Mouse (Mus musculus): ENCODE measurements around the gene Anxa9.
A peak's percentile ranks its signal among the peaks of the same experiment; 100 is the strongest.
"Not testable (repeated sequence)": the region's sequence is repeated elsewhere in the genome, so short reads cannot be mapped to it uniquely, and the experiment has no call there.

The Anxa9 gene

DNA sequence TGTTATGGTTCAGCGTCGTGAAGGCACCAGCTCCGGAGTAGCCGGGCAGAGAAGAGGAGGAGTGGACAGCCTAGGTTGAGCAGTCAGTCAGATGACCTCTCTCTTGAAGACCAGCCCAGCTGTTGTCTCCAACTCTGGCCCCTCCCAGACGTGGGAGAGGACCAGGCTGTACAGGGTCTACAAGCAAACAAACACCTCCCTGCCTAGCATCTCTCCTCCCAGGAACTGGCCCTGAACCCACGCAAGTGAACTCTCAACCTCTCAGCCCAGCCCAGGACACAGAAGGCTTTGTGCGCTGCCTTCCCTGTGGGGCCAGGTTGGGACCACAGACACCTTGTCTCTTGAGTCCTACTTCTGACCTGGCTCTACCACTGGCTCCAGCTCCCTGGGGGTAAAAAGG is at the start of gene Anxa9:
Anxa9 (minus strand) TSS at position 77 of the 400 bp plus-strand sequence.
- DNase-seq (ENCODE audit: low read depth, low spot score) = no peak

DNA sequence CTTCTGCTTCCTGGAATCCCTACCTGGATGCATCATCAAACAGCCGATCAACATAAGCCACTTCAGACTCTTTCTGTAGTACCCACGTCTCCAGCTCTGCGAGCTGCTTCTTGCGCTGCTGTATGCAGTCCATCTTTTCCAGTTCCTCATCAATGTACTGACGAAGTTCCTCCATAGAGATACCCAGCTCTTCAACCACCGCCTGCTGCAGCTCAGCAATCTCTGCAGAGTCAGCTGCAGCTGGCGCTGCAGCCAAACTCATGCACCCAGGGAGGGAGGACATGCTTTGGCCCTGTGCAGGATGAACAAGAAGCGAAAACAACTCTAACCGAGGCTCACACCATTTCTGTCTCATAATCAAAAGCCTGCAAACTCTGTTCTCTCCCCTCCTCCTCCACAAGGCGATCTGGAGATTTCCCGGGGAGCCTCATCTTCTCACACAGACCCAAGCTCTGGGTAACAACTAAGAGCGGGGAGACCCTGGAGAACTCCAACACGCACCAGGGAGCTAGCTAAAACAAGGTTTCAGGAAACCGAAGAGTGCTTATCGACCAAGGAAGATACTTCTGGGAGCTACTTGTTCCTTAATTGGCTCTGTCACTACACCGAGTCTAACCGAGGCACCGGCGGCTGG is 49.1 kb upstream of the Anxa9 start:
- not testable (repeated sequence) for DNase-seq (ENCODE audit: low read depth, low spot score)

- DNase-seq (ENCODE audit: low read depth, low spot score) = no peak
Measured at GRCm38 (mm10) chr3:95349491-95349890, 42.5 kb upstream of the Anxa9 start.

DNA sequence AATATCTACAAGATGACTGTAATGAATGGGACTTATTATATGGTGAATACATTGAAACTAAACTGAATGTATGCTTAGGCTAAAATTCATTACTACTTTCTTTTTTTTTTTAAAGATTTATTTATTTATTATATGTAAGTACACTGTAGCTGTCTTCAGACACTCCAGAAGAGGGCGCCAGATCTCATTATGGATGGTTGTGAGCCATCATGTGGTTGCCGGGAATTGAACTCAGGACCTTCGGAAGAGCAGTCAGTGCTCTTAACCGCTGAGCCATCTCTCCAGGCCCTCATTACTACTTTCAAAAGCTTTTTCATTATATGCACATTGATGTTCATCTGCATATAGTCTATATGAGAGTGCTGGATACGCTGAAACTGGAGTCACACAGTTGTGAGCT is 41.4 kb upstream of the Anxa9 start:
- DNase-seq (ENCODE audit: low read depth, low spot score) = not testable (repeated sequence)

DNA sequence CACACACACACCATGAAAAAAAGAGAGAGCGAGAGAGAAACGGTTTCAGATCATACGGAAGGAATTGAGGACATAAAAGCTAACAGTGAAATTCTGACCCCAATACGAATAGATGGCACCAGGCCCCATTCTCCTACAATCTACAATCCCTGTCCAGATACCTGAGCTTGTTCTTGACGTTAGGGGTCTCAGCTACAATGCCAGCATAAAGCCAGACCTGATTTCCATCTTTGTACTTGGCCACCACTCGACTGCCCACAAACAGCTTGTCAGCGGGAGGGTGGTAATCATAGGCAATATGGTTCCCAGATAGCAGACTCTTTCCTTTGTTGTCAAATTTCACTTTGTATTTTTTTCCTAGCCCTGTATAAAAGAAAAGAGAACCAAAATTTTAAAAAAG is 39.5 kb upstream of the Anxa9 start:
- no peak for DNase-seq (ENCODE audit: low read depth, low spot score)

DNA sequence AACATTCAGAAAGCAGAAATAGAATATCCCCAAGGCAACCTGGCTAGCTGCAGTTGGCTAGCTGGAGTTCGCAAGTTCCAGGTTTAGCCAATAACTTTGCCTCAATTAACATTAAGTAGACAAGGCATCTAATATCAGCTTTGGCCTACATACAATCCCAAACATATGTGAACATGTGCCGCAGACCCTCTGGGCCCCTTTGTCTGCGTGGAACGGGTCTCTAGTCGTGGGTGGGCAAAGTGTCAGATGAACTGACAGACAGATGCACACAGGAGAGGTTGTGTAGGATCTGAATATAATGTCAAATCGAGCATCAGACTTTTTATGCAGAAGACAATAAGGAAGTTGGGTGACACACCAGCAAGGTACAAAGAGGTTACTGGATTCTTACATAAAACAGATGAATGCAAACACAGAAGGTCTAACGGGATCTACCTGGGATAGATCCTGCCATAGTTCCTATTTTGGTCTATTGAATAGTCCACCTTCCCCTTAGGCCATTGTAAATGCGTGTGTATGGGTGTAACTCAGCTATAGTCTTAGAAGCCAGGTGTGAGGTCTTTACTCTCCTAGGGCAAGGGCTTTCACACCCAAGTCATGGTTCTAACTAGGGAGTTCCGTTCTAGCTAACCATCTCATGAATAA is 36.5 kb upstream of the Anxa9 start:
- not testable (repeated sequence) for DNase-seq (ENCODE audit: low read depth, low spot score)

- no peak for DNase-seq (ENCODE audit: low read depth, low spot score)
Measured at GRCm38 (mm10) chr3:95338251-95338650, 31.3 kb upstream of the Anxa9 start.

DNA sequence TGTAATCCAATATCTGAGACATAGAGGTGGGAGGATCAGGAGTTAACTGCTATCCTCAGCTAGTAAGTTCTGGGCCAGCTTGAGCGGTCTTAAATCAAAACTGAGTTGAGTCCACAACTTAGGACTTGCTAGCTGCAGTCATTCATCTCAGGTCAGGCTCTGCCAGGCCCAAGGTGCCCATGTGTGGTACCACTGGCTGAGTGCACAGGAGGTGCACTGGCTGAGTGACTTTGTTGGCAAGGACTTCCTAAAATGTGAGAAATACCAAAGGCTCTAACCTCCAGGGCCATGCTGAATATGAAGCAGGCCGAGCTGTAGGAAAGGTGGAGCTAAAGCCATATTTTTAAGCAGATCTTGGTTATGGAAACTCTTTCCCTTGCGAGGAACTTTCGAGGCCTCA is 30.4 kb upstream of the Anxa9 start:
- no peak for DNase-seq (ENCODE audit: low read depth, low spot score)

GRCm38 (mm10) chr3:95331528-95331927 is 24.6 kb upstream of the Anxa9 start:
- DNase-seq (ENCODE audit: low read depth, low spot score) = no peak

GRCm38 (mm10) chr3:95328803-95329404 is 21.9 kb upstream of the Anxa9 start:
- no peak for DNase-seq (ENCODE audit: low read depth, low spot score)

DNA sequence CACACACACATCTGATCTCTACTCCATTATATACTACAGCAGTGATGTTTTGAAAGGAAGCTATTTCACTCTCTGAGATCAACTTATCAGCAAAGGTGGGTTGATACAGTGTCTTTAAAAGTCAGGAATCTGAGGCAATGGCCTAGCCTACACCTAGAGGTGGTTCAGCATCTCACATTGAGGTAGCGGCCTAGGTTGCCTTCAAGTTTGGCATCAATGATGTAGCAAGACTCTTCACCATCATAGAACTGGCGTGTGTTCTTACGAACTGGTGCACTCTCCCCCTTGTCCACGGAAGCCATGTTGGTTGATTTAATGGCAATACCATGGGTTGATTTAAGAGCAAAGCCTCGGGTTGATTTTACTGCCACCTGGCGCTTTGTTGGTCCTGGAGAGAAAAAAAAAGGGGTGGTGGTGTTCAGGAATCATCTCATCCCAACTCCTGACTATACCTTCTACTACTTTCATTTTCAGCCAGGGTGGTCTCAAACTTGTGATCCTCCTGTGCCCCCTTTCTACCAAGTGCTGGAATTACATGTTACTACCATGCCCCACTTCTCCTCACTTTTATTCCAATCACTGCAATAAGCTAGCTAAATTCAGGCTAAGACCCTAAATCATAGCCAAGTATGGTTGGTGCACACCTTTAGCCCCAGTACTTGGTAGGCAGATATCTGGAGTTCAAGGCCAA is 17.6 kb upstream of the Anxa9 start:
- no peak for DNase-seq (ENCODE audit: low read depth, low spot score)

DNA sequence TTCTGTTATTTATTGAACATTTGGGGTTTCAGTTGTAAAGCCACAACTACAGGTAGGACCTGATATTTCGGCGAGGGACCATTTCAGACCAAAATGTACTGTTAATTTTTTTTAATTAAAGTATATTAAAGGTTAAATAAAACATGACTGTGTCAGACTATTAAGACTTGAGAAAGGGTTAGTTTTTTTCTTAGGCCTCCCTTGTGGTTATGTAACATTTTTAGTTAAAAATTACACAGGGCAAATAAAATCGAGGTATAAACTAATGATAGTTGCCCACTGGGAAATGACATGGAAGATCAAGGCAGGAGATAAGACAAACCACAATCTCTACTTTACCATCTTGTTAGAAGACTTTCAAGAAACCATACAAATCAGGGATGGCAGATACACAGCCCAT is 16.5 kb upstream of the Anxa9 start:
- DNase-seq (ENCODE audit: low read depth, low spot score) = no peak

- peak; percentile 35 for DNase-seq (ENCODE audit: low read depth, low spot score)
Measured at GRCm38 (mm10) chr3:95319701-95320625, 13.0 kb upstream of the Anxa9 start.

DNA sequence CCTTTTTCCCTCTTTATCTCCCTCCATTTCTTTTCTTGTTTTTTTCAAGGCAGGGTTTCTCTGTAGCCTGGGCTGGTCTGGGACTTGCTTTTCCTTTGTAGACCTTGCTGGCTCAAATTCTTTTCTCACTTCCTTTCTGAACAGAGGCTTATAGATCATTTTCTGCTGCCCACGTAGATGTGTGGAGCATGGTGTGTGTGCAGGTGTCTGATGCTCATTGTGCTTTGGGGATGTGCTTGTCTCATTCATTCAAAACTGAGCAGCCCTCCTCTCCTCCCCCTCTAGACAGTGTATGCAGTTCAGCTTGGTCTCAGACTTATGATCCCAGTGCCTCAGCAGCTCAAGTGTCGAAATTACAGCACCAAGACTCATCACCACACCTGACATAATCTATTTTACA is 12.1 kb upstream of the Anxa9 start:
- no peak for DNase-seq (ENCODE audit: low read depth, low spot score)

- no peak for DNase-seq (ENCODE audit: low read depth, low spot score)
Measured at GRCm38 (mm10) chr3:95318548-95318947, 11.6 kb upstream of the Anxa9 start.

- DNase-seq (ENCODE audit: low read depth, low spot score) = no peak
Measured at GRCm38 (mm10) chr3:95317414-95318080, 10.6 kb upstream of the Anxa9 start.

DNA sequence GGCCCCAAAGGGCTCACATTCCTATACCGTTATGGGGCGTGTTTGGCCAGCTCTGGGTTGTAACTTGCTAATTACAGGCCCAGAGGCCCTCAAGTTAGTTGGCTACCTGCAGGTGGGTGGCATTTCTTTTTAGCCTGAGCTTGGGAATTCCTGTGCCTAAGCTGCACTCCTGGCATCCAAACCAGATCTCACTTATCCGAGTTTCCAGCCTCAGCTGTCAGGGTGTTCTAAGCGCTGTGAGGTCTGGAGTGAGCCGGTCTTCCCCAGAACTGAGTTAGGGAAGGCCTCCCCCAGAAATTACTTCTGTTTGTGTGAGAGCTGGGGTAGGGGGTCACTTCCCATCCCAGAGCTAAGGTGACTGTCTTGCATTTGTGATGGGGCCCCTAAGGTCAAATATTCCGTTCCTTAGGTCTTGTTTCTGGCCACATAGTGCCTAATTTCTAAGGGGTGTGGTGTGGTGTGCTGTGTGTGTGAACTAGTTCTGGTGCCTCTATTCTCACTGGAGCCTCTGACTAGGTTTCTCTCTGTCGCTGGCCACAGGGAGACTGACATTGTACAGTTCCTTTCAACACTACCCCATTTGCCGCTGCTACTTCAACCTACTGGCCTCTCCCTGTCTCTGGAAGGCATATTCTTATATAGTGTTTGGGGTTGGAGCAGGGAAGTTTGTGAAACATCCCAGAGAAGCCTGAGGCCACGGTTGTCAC is 9.0 kb upstream of the Anxa9 start:
- no peak for DNase-seq (ENCODE audit: low read depth, low spot score)

DNA sequence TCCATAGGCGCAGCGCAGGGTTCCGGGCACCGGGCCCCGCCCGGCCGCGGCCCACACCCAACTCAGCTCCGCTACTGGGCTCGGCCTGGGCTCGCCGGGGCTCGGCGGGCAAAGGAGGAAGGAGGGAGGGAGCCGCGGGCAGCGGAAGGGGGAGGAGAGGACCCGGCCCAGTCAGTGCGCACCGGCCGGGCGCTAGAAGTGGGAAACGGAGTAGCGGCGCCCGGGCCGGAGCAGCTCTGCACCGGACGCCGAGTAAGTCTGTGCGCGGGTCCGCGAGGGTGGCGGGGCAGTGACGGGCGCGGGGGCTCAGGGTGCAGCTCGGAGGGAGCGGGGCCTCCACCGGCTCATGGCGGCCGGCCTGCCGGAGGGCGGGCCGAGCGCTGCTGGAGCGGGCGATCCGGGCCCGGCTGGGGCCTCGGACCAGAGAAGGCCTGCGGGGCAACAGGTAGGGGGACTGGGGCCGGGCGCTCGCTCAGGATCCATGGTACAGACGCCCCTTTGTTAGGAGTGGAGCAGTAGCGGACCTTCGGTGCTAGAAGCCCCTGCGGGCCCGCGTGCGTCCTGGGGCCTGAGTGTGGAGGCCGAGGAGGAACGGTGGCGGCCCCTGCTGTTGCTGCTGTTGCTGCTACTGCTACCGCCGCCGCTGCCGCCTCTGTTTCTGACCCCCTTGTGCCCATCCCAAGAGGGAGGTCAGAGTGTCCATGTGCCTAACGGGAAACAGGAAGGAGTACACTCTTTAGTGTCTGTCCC is 8.3 kb upstream of the Anxa9 start:
- peak; percentile 39 for DNase-seq (ENCODE audit: low read depth, low spot score)

DNA sequence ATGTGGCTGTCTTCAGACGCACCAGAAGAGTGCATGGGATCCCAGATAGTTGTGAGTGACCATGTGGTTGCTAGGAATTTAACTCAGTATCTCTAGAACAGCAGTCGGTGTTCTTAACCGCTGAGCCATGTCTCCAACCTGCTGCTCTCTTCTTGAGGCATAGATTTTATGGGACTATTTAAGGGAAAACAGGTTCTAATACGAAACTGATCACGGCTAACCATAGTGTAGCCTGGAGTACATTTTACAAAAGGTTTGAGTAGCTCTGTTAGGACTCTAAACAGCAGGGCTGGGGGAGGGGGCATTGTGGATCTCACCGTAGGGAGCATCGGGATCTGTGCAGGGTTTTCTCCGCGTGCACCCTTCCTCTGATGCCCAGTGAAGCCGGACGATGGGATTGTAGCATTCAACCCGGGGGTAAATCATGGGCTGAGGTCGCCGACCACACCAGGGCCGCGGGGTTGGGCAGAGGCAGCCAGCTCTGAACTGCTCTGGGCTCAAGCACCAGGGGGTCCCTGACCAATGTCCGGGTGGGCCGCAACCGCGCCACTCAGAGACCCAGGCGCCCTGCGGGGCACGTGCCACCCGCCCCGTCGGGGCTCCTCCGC is 7.6 kb upstream of the Anxa9 start, which contains the start of gene Cers2:
Cers2 (plus strand) TSS at position 306 of the 608 bp plus-strand sequence.
- no peak for DNase-seq (ENCODE audit: low read depth, low spot score)

Measured in telencephalon, adult 2 months (tissue).